ENCODE assay signal across 11 mouse cellular contexts in genomic region chr4:118037406-118037805, GRCm38 (mm10).
DNase-seq lines count a peak whose midpoint lies in the region; ATAC-seq and TF ChIP-seq lines count a peak whose summit lies in the region.
"Had no signal": no experiment of that assay in that cellular context is flagged by ENCODE, and none has a peak within 500 bp of the region (broad histone marks: within the 10 kb centered on the region; RNA-seq: fewer than 3 reads in every experiment).

No protein-coding gene starts in this region.

- peak; percentile 64 for ATAC-seq in lung, embryonic 16.5 days (ENCODE audit: low read depth)
- ATAC-seq in limb, embryonic 14.5 days (ENCODE audit: low FRiP score, low read depth): no peak
- ATAC-seq: liver, postnatal 0 days had no signal

- no peak overlapping the region for H3K4me2 ChIP-seq in lung, embryonic 16.5 days (ENCODE audit: low read depth, low read length)
- no peak overlapping the region for H3K4me2 ChIP-seq in limb, embryonic 14.5 days (replicated peaks; ENCODE audit: low read depth, low read length, severe bottlenecking)
- H3K4me2 ChIP-seq: heart, embryonic 13.5 days had no signal

- peak; percentile 42 for DNase-seq in embryo, embryonic 10 days (ENCODE audit: low spot score)
- no peak for DNase-seq in embryo, embryonic 11 days
- no peak for DNase-seq in lung, postnatal 25 days (ENCODE audit: low spot score)
- DNase-seq in limb, embryonic 14.5 days (ENCODE audit: low spot score): peak; percentile 55
- DNase-seq in layer of hippocampus, postnatal 36 days: no peak
- DNase-seq in spleen, postnatal 4 days (ENCODE audit: low spot score in 2 of 2): no peak
- DNase-seq in thymus, adult 2 months: no peak
- DNase-seq: kidney, adult 9 months; liver, postnatal 0 days had no signal

- no peaks in the 10 kb centered on the region for H3K27me3 ChIP-seq in lung, embryonic 16.5 days (ENCODE audit: control insufficient read depth, insufficient read depth, low read depth, low read length)
- no peaks in the 10 kb centered on the region for H3K27me3 ChIP-seq in limb, embryonic 14.5 days (ENCODE audit: control insufficient read depth, insufficient read depth, low read length)
- no peaks in the 10 kb centered on the region for H3K27me3 ChIP-seq in thymus, adult 2 months (ENCODE audit: control insufficient read depth, insufficient read depth, low read length)
- H3K27me3 ChIP-seq: heart, embryonic 13.5 days had no signal

- no peak for TF ChIP-seq POLR2A in limb, embryonic 14.5 days (IDR thresholded peaks at IDR 0.05; ENCODE audit: borderline replicate concordance, extremely low read depth, insufficient read depth, insufficient read length)
- no peak for TF ChIP-seq POLR2A in thymus, adult 2 months (IDR thresholded peaks at IDR 0.05; ENCODE audit: control insufficient read depth, extremely low read depth, insufficient read depth, low read length, poor library complexity)

- H3K4me1 ChIP-seq in lung, embryonic 16.5 days (replicated peaks; ENCODE audit: control insufficient read depth, insufficient read depth, low read length): peaks cover 8% of the 10 kb centered on the region
- H3K4me1 ChIP-seq in limb, embryonic 14.5 days (ENCODE audit: control insufficient read depth, insufficient read depth, low read length): peaks cover 27% of the 10 kb centered on the region
- H3K4me1 ChIP-seq in thymus, adult 2 months (replicated peaks; ENCODE audit: control insufficient read depth, insufficient read depth, low read length): no peaks in the 10 kb centered on the region

- no peak overlapping the region for H3K4me3 ChIP-seq in lung, embryonic 16.5 days (ENCODE audit: low read length)
- no peak overlapping the region for H3K4me3 ChIP-seq in limb, embryonic 14.5 days (replicated peaks; ENCODE audit: low read length)
- H3K4me3 ChIP-seq in thymus, adult 2 months (ENCODE audit: control insufficient read depth, insufficient read depth, low read length): no peak overlapping the region
- H3K4me3 ChIP-seq: heart, embryonic 13.5 days had no signal

- H3K27ac ChIP-seq in lung, embryonic 16.5 days (ENCODE audit: low read length): peak overlapping the region; percentile 12
- H3K27ac ChIP-seq in limb, embryonic 14.5 days (replicated peaks; ENCODE audit: low read depth, low read length): peak overlapping the region; percentile 73; the same call in 1 of the 2 replicates
- H3K27ac ChIP-seq in thymus, adult 2 months (ENCODE audit: control insufficient read depth, insufficient read depth, low read length): no peak overlapping the region
- H3K27ac ChIP-seq: heart, embryonic 13.5 days had no signal

- no peak for TF ChIP-seq CTCF in thymus, adult 2 months (IDR thresholded peaks at IDR 0.05; ENCODE audit: borderline replicate concordance, control insufficient read depth, extremely low read depth, insufficient read depth, low read length, poor library complexity)

- 40% methylated on average over 5 of the region's 5 CpGs for WGBS in lung, embryonic 16.5 days
- WGBS in limb, embryonic 14.5 days: 30% methylated on average over 5 of the region's 5 CpGs
- WGBS in thymus, adult 2 months: 95% methylated on average over 5 of the region's 5 CpGs

- H3K9me3 ChIP-seq in lung, embryonic 16.5 days (ENCODE audit: control insufficient read depth, low read length): no peaks in the 10 kb centered on the region
- no peaks in the 10 kb centered on the region for H3K9me3 ChIP-seq in limb, embryonic 14.5 days (ENCODE audit: control insufficient read depth, low read length)
- H3K9me3 ChIP-seq: heart, embryonic 13.5 days had no signal

- H3K36me3 ChIP-seq in lung, embryonic 16.5 days (ENCODE audit: control insufficient read depth, insufficient read depth, low read length): no peaks in the 10 kb centered on the region
- no peaks in the 10 kb centered on the region for H3K36me3 ChIP-seq in limb, embryonic 14.5 days (ENCODE audit: control insufficient read depth, insufficient read depth, low read length)
- H3K36me3 ChIP-seq in thymus, adult 2 months (ENCODE audit: control insufficient read depth, insufficient read depth, low read length): no peaks in the 10 kb centered on the region
- H3K36me3 ChIP-seq: heart, embryonic 13.5 days had no signal

- no peak overlapping the region for H3K9ac ChIP-seq in lung, embryonic 16.5 days (ENCODE audit: low read length)
- no peak overlapping the region for H3K9ac ChIP-seq in limb, embryonic 14.5 days (ENCODE audit: low read depth, low read length, severe bottlenecking)
- H3K9ac ChIP-seq: heart, embryonic 13.5 days; liver, postnatal 0 days had no signal

Comparison
In these comparisons a context has a peak if more than half of its experiments do, and no peak if none do; other contexts are left out.
1. DNase-seq: peak in embryo, embryonic 10 days (single experiment) and limb, embryonic 14.5 days (single experiment); none in embryo, embryonic 11 days (single experiment), lung, postnatal 25 days (single experiment), layer of hippocampus, postnatal 36 days (0 of 2), spleen, postnatal 4 days (0 of 2) and thymus, adult 2 months (single experiment).